Mouse (Mus musculus) MEL (cell line): ENCODE results near the gene Cenpu. TPM values are rescaled to one million over a fixed set of nuclear protein-coding genes. Genes with fewer than 3 reads are reported as not detected.
A peak's percentile ranks its signal among the peaks of the same experiment; 100 is the strongest.

ENCODE experiments used
- DNase-seq: peaks from one replicate; pipeline ENCODE4 v3.0.0; 2011; ENCODE audit warnings: low read depth, low spot score
- H3K27ac ChIP-seq: 2 replicates; pipeline ENCODE4 v1.5.1; 2012; ENCODE audit warnings: low read depth, mild to moderate bottlenecking, control low read depth, low read length, moderate library complexity; ENCODE audit not compliant: control insufficient read depth
- H3K27me3 ChIP-seq, 2 experiments: fragments of 150-350 bp in 1 of 2; sonication (generic) in 1 of 2; 2 replicates each; pipeline ENCODE4 v1.6.1; 2012; ENCODE audit warnings: low read length in 2 of 2, mild to moderate bottlenecking in 2 of 2, improper control_type of control experiment in 1 of 2, moderate library complexity in 1 of 2; ENCODE audit not compliant: insufficient read depth in 2 of 2, control insufficient read depth in 1 of 2
- H3K36me3 ChIP-seq, 2 experiments: 2 replicates each; pipeline ENCODE4 v1.6.1; 2012 to 2014; ENCODE audit warnings: low read length in 2 of 2, improper control_type of control experiment in 1 of 2, inconsistent platforms in 1 of 2, mild to moderate bottlenecking in 1 of 2; ENCODE audit not compliant: insufficient read depth in 2 of 2, control insufficient read depth in 1 of 2
- H3K4me1 ChIP-seq, 2 experiments: fragments of 150-350 bp in 1 of 2; sonication (generic) in 1 of 2; 2 replicates each; pipeline ENCODE4 v1.6.1; 2012; ENCODE audit warnings: low read length in 2 of 2, improper control_type of control experiment in 1 of 2, mild to moderate bottlenecking in 1 of 2; ENCODE audit not compliant: insufficient read depth in 2 of 2, control insufficient read depth in 1 of 2
- H3K4me3 ChIP-seq, 2 experiments: fragments of 150-350 bp in 1 of 2; sonication (generic) in 1 of 2; 2 replicates each; pipeline ENCODE4 v1.5.1; 2012; ENCODE audit warnings: low read depth in 2 of 2, low read length in 2 of 2, mild to moderate bottlenecking in 2 of 2, moderate library complexity in 2 of 2, control low read depth in 1 of 2, improper control_type of control experiment in 1 of 2; ENCODE audit not compliant: control insufficient read depth in 1 of 2, insufficient read depth in 1 of 2
- H3K79me2 ChIP-seq: 2 replicates; pipeline ENCODE4 v1.6.1; 2012; ENCODE audit warnings: mild to moderate bottlenecking, low read length, moderate library complexity; ENCODE audit not compliant: control insufficient read depth, poor library complexity, insufficient read depth
- H3K9ac ChIP-seq: 2 replicates; pipeline ENCODE4 v1.6.1; 2012; ENCODE audit warnings: low read depth, mild to moderate bottlenecking, control low read depth, low read length, moderate library complexity; ENCODE audit not compliant: control insufficient read depth, poor library complexity, severe bottlenecking
- H3K9me3 ChIP-seq: fragments of 150-350 bp; sonication (generic); replicated peaks from 2 replicates; pipeline ENCODE4 v1.6.1; 2012; ENCODE audit warnings: mild to moderate bottlenecking, low read length, improper control_type of control experiment, moderate library complexity; ENCODE audit not compliant: insufficient read depth
- BHLHE40 ChIP-seq: IDR thresholded peaks from 2 replicates; pipeline ENCODE4 v1.6.1; 2012; ENCODE audit warnings: low read depth, mild to moderate bottlenecking, inconsistent platforms, low read length, improper control_type of control experiment, borderline replicate concordance
- CHD1 ChIP-seq: IDR thresholded peaks from 2 replicates; pipeline ENCODE4 v1.6.1; 2012; ENCODE audit warnings: low read depth, mild to moderate bottlenecking, inconsistent platforms, low read length, improper control_type of control experiment
- CTCF ChIP-seq, 3 experiments: IDR thresholded peaks in 2 of 3; conservative IDR thresholded peaks in 1 of 3; 2 replicates each; pipeline ENCODE4 v1.5.1; 2011 to 2012; ENCODE audit warnings: low read length in 3 of 3, low read depth in 2 of 3, mild to moderate bottlenecking in 2 of 3, improper control_type of control experiment in 1 of 3, inconsistent platforms in 1 of 3, mixed read lengths in 1 of 3, moderate library complexity in 1 of 3; ENCODE audit not compliant: control insufficient read depth in 1 of 3, insufficient read depth in 1 of 3, poor library complexity in 1 of 3, severe bottlenecking in 1 of 3
- E2F4 ChIP-seq: IDR thresholded peaks from 2 replicates; pipeline ENCODE4 v1.6.1; 2011; ENCODE audit warnings: low read depth, low read length, improper control_type of control experiment, borderline replicate concordance
- ELF1 ChIP-seq: IDR thresholded peaks from 2 replicates; pipeline ENCODE4 v1.6.1; 2014; ENCODE audit warnings: low read depth, mild to moderate bottlenecking, inconsistent platforms, low read length, improper control_type of control experiment, moderate library complexity
- EP300 ChIP-seq, 2 experiments: IDR thresholded peaks; 2 replicates each; pipeline ENCODE4 v1.6.1; 2011; ENCODE audit warnings: improper control_type of control experiment in 2 of 2, low read length in 2 of 2, low read depth in 1 of 2, mild to moderate bottlenecking in 1 of 2
- ETS1 ChIP-seq: IDR thresholded peaks from 2 replicates; pipeline ENCODE4 v1.6.1; 2012; ENCODE audit warnings: low read depth, mild to moderate bottlenecking, inconsistent platforms, low read length, improper control_type of control experiment, moderate library complexity
- GABPA ChIP-seq: IDR thresholded peaks from 2 replicates; pipeline ENCODE4 v1.6.1; 2012; ENCODE audit warnings: low read depth, mild to moderate bottlenecking, inconsistent platforms, low read length, improper control_type of control experiment, moderate library complexity
- GATA1 ChIP-seq: IDR thresholded peaks from 2 replicates; pipeline ENCODE4 v1.6.1; 2011; ENCODE audit warnings: low read depth, low read length, improper control_type of control experiment
- HCFC1 ChIP-seq: IDR thresholded peaks from 2 replicates; pipeline ENCODE4 v1.6.1; 2012; ENCODE audit warnings: low read depth, mild to moderate bottlenecking, inconsistent platforms, low read length, improper control_type of control experiment, moderate library complexity
- JUND ChIP-seq: IDR thresholded peaks from 2 replicates; pipeline ENCODE4 v1.6.1; 2011; ENCODE audit warnings: low read depth, mild to moderate bottlenecking, improper control_type of control experiment, low read length
- KAT2A ChIP-seq: conservative IDR thresholded peaks from 2 replicates; pipeline ENCODE4 v1.6.1; 2012; ENCODE audit warnings: low read depth, low read length, improper control_type of control experiment, inconsistent platforms
- MAFK ChIP-seq: IDR thresholded peaks from 2 replicates; pipeline ENCODE4 v1.6.1; 2011; ENCODE audit warnings: low read depth, mild to moderate bottlenecking, low read length, improper control_type of control experiment, borderline replicate concordance
- MYB ChIP-seq: IDR thresholded peaks from 2 replicates; pipeline ENCODE4 v1.6.1; 2011; ENCODE audit warnings: mild to moderate bottlenecking, low read depth, low read length, improper control_type of control experiment
- NELFE ChIP-seq: IDR thresholded peaks from 2 replicates; pipeline ENCODE4 v1.6.1; 2011; ENCODE audit warnings: low read depth, low read length, improper control_type of control experiment
- NRF1 ChIP-seq: IDR thresholded peaks from 2 replicates; pipeline ENCODE4 v1.6.1; 2014; ENCODE audit warnings: low read depth, mild to moderate bottlenecking, inconsistent platforms, low read length, improper control_type of control experiment, moderate library complexity; ENCODE audit not compliant: poor library complexity, insufficient read depth, severe bottlenecking
- POLR2A ChIP-seq, 2 experiments: IDR thresholded peaks; 2 replicates each; pipeline ENCODE4 v1.6.1; 2011 to 2012; ENCODE audit warnings: low read length in 2 of 2, mild to moderate bottlenecking in 2 of 2, control low read depth in 1 of 2, improper control_type of control experiment in 1 of 2, low read depth in 1 of 2, moderate library complexity in 1 of 2; ENCODE audit not compliant: control insufficient read depth in 1 of 2, insufficient read depth in 1 of 2, poor library complexity in 1 of 2
- POLR2AphosphoS2 ChIP-seq: IDR thresholded peaks from 2 replicates; pipeline ENCODE4 v1.6.1; 2011; ENCODE audit warnings: low read length, improper control_type of control experiment
- POLR2AphosphoS5 ChIP-seq: IDR thresholded peaks from 2 replicates; pipeline ENCODE4 v1.6.1; 2012; ENCODE audit warnings: low read depth, borderline replicate concordance, mild to moderate bottlenecking, inconsistent platforms, low read length, moderate library complexity, mixed read lengths
- RAD21 ChIP-seq: IDR thresholded peaks from 2 replicates; pipeline ENCODE4 v1.6.1; 2011; ENCODE audit warnings: mild to moderate bottlenecking, low read depth, low read length, improper control_type of control experiment
- SIN3A ChIP-seq: IDR thresholded peaks from 2 replicates; pipeline ENCODE4 v1.6.1; 2012; ENCODE audit warnings: low read length, improper control_type of control experiment, inconsistent platforms
- SMC3 ChIP-seq: IDR thresholded peaks from 2 replicates; pipeline ENCODE4 v1.6.1; 2011; ENCODE audit warnings: low read depth, low read length, improper control_type of control experiment
- TAL1 ChIP-seq: IDR thresholded peaks from 2 replicates; pipeline ENCODE4 v1.6.1; 2012; ENCODE audit warnings: mild to moderate bottlenecking, inconsistent platforms, low read length, moderate library complexity, mixed read lengths
- TBP ChIP-seq: IDR thresholded peaks from 2 replicates; pipeline ENCODE4 v1.8.0; 2011; ENCODE audit warnings: low read depth, low read length, improper control_type of control experiment
- TCF12 ChIP-seq: IDR thresholded peaks from 2 replicates; pipeline ENCODE4 v1.6.1; 2014; ENCODE audit warnings: low read depth, mild to moderate bottlenecking, inconsistent platforms, low read length, improper control_type of control experiment, moderate library complexity
- UBTF ChIP-seq: IDR thresholded peaks from 2 replicates; pipeline ENCODE4 v1.6.1; 2012; ENCODE audit warnings: low read depth, mild to moderate bottlenecking, inconsistent platforms, low read length, improper control_type of control experiment, moderate library complexity, borderline replicate concordance; ENCODE audit not compliant: insufficient read depth
- USF1 ChIP-seq: IDR thresholded peaks from 2 replicates; pipeline ENCODE4 v1.6.1; 2014; ENCODE audit warnings: low read depth, mild to moderate bottlenecking, inconsistent platforms, low read length, improper control_type of control experiment, moderate library complexity
- ZC3H11A ChIP-seq: IDR thresholded peaks from 2 replicates; pipeline ENCODE4 v1.6.1; 2012; ENCODE audit warnings: low read depth, mild to moderate bottlenecking, inconsistent platforms, low read length, improper control_type of control experiment
- ZNF384 ChIP-seq: IDR thresholded peaks from 2 replicates; pipeline ENCODE4 v1.6.1; 2012; ENCODE audit warnings: low read depth, mild to moderate bottlenecking, inconsistent platforms, low read length, improper control_type of control experiment
- polyA plus RNA-seq, 2 experiments: library from polyadenylated mRNA; stranded (reverse) in 1 of 2; unstranded in 1 of 2; fragments of >175 nt in 1 of 2; fragments of >200 nt in 1 of 2; gene quantifications; 2 replicates each; pipeline versions ENCODE4 v1.2.1 to v1.2.4; 2012; ENCODE audit warnings: low replicate concordance in 2 of 2, low read depth in 1 of 2; ENCODE audit not compliant: insufficient read length in 2 of 2, insufficient read depth in 1 of 2, missing spikeins in 1 of 2
- total RNA-seq: library from RNA; depleted of rRNA; stranded (reverse); fragments of 300-350 nt; gene quantifications from 2 replicates; pipeline ENCODE4 v1.2.3, GENCODE M21; 2012

Cenpu gene
- total and polyA plus RNA-seq, 3 experiments, result 30.7 to 446 (median 42.5) TPM

GRCm38 (mm10) chr8:46567946-46568345 lies 16.1 kb downstream of the Cenpu start:
- TF ChIP-seq CHD1, result no peak
- no peak for TF ChIP-seq TBP
- no peak for TF ChIP-seq GABPA
- no peak for TF ChIP-seq EP300 (IDR thresholded peaks at IDR 0.05; ENCODE audit: low read depth in 1 of 2, low read length in 2 of 2)
- TF ChIP-seq POLR2AphosphoS2, result no peak
- no peak for TF ChIP-seq NRF1
- TF ChIP-seq GATA1, result no peak
- TF ChIP-seq E2F4, result no peak
- TF ChIP-seq POLR2AphosphoS5, result no peak
- no peak for TF ChIP-seq SMC3
- TF ChIP-seq JUND, result no peak
- TF ChIP-seq ETS1, result no peak
- TF ChIP-seq KAT2A, result no peak
- no peak for TF ChIP-seq NELFE
- Histone ChIP-seq H3K79me2 (no peaks in the 10 kb centered on the region), H3K4me3 (no peak overlapping the region), H3K27ac (no peak overlapping the region), H3K4me1 (0 out of 4 replicates have a peak, but pooled peaks cover 0 to 2% of the 10 kb centered on the region in 2 experiments), H3K9ac (no peak overlapping the region), H3K36me3 (peaks cover 0 to 2% of the 10 kb centered on the region in 2 experiments; a peak in 1 of 4 replicates), H3K27me3 (no peaks in the 10 kb centered on the region), H3K9me3 (no peaks in the 10 kb centered on the region)
- DNase-seq, result no peak

GRCm38 (mm10) chr8:46568942-46569341 lies 17.1 kb downstream of the Cenpu start:
- 0 out of 4 replicates have a peak, but pooled peaks cover 0 to 2% of the 10 kb centered on the region in 2 experiments for H3K4me1 ChIP-seq
- no peaks in the 10 kb centered on the region for H3K9me3 ChIP-seq
- no peak overlapping the region for H3K4me3 ChIP-seq
- no peaks in the 10 kb centered on the region for H3K79me2 ChIP-seq
- no peak overlapping the region for H3K27ac ChIP-seq
- H3K9ac ChIP-seq, result no peak overlapping the region
- H3K27me3 ChIP-seq, result no peaks in the 10 kb centered on the region
- TF ChIP-seq USF1 (no peak), GABPA (no peak), RAD21 (peak; percentile 20), MYB (no peak), SIN3A (no peak), CTCF (IDR thresholded peaks at IDR 0.05 in 2 of 3, conservative IDR thresholded peaks at IDR 0.05 in 1 of 3; ENCODE audit: control insufficient read depth in 1 of 3, insufficient read depth in 1 of 3, low read depth in 2 of 3, low read length in 3 of 3, poor library complexity in 1 of 3, severe bottlenecking in 1 of 3) (peak; percentile 29 to 57 (median 42)), SMC3 (peak; percentile 48), ETS1 (no peak), BHLHE40 (no peak), POLR2AphosphoS5 (no peak), KAT2A (no peak), NRF1 (no peak), HCFC1 (no peak), MAFK (no peak), ELF1 (no peak), POLR2AphosphoS2 (no peak), GATA1 (no peak), POLR2A (IDR thresholded peaks at IDR 0.05; ENCODE audit: control insufficient read depth in 1 of 2, insufficient read depth in 1 of 2, low read depth in 1 of 2, low read length in 2 of 2, poor library complexity in 1 of 2) (no peak), JUND (no peak), TAL1 (no peak), ZNF384 (no peak), ZC3H11A (no peak), UBTF (no peak), TCF12 (no peak), TBP (no peak), CHD1 (no peak)
- DNase-seq, result peak; percentile 45
- peaks cover 0 to 2% of the 10 kb centered on the region in 2 experiments; a peak in 1 of 4 replicates for H3K36me3 ChIP-seq
